24 mouse cellular contexts compared by ENCODE assay signal in the genomic region with DNA sequence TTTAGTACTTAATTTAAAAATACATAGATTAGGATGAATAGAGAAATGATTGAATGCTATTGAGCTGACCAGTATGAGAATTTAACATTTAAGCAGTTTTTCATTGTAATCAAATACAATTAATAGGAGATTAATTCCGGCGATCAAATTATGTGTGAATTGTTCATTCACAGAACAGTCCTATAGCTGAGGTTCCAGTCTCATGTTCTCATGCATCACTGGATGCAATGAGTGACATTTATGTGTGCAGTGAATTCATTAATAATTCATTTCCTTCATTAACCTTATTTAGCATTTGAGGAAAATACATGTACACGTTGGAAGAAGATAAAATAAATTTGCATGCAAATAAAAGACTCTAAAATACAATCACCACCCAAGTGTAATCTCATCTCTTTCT.
"Had no signal": no experiment of that assay in that cellular context is flagged by ENCODE, and none has a peak within 500 bp of the region (broad histone marks: within the 10 kb centered on the region; RNA-seq: fewer than 3 reads in every experiment).

No protein-coding gene starts in this region.

- H3K4me3 ChIP-seq: heart, adult 2 months; heart, embryonic 13.5 days; heart, embryonic 15.5 days; layer of hippocampus, adult 2 months; left cerebral cortex, adult 2 months; limb, embryonic 10.5 days; limb, embryonic 12.5 days; liver, embryonic 13.5 days had no signal

- DNase-seq: gastrocnemius, postnatal 14 days; gastrocnemius, postnatal 36 days; heart, adult 11 months; heart, adult 2 months; heart, postnatal 14 days; heart, postnatal 36 days; kidney, adult 11 months; kidney, adult 8-10 months; kidney, postnatal 10 days; kidney, postnatal 25 days; kidney, postnatal 4 days; liver; liver, embryonic 13.5 days had no signal

- ATAC-seq: hindbrain, postnatal 0 days; intestine, embryonic 16.5 days had no signal

- H3K27ac ChIP-seq: heart, adult 2 months; heart, embryonic 13.5 days; heart, embryonic 15.5 days; hindbrain, embryonic 14.5 days; hindbrain, postnatal 0 days; layer of hippocampus, adult 2 months; left cerebral cortex, adult 2 months; limb, embryonic 10.5 days; limb, embryonic 12.5 days; liver, embryonic 13.5 days had no signal

- H3K4me1 ChIP-seq: heart, embryonic 13.5 days; heart, embryonic 15.5 days; limb, embryonic 10.5 days; limb, embryonic 12.5 days; liver, embryonic 13.5 days had no signal

- H3K36me3 ChIP-seq: heart, embryonic 13.5 days; heart, embryonic 15.5 days; limb, embryonic 10.5 days; limb, embryonic 12.5 days; liver, embryonic 13.5 days had no signal

- H3K9ac ChIP-seq: heart, embryonic 13.5 days; heart, embryonic 15.5 days; hindbrain, embryonic 14.5 days; limb, embryonic 12.5 days; liver, embryonic 13.5 days had no signal

- H3K4me2 ChIP-seq: heart, embryonic 11.5 days; heart, embryonic 13.5 days; heart, embryonic 15.5 days; hindbrain, embryonic 14.5 days; limb, embryonic 12.5 days; liver, embryonic 11.5 days; liver, embryonic 13.5 days had no signal

- H3K27me3 ChIP-seq: heart, embryonic 13.5 days; heart, embryonic 15.5 days; limb, embryonic 12.5 days; liver, embryonic 13.5 days had no signal

- H3K9me3 ChIP-seq: heart, embryonic 13.5 days; heart, embryonic 15.5 days; limb, embryonic 10.5 days; limb, embryonic 12.5 days; liver, embryonic 13.5 days had no signal
